Mouse (Mus musculus) liver, embryonic 11.5 days (tissue): ENCODE data around the gene Nfu1. TPM values are rescaled to one million over a fixed set of nuclear protein-coding genes. Genes with fewer than 3 reads are reported as not detected.

Source experiments
- ATAC-seq: fragments of 200-750 bp; cut with Nextera tagmentation; replicated peaks from 2 replicates; pipeline ENCODE4 v1.8.0; 2017; ENCODE audit warnings: moderate number of reproducible peaks, mild to moderate bottlenecking, moderate TSS enrichment, moderate library complexity; ENCODE audit not compliant: low FRiP score
- DNase-seq: peaks from one replicate; pipeline ENCODE4 v3.0.0-alpha.2; 2017; ENCODE audit warnings: low spot score
- H3K27ac ChIP-seq: fragments of 300-500 bp; sonication (generic); 2 replicates; pipeline ENCODE4 v1.5.1; 2014; ENCODE audit warnings: mild to moderate bottlenecking, low read depth, low read length, control low read depth
- H3K27me3 ChIP-seq: fragments of 300-500 bp; sonication (generic); replicated peaks from 2 replicates; pipeline ENCODE4 v1.6.1; 2014; ENCODE audit warnings: low read length, mixed read lengths; ENCODE audit not compliant: control insufficient read depth, insufficient read depth
- H3K36me3 ChIP-seq: fragments of 300-500 bp; sonication (generic); 2 replicates; pipeline ENCODE4 v1.6.1; 2014; ENCODE audit warnings: mild to moderate bottlenecking, low read length, moderate library complexity, mixed read lengths; ENCODE audit not compliant: control insufficient read depth, insufficient read depth
- H3K4me1 ChIP-seq: fragments of 300-500 bp; sonication (generic); replicated peaks from 2 replicates; pipeline ENCODE4 v1.6.1; 2014; ENCODE audit warnings: low read length, mixed read lengths; ENCODE audit not compliant: control insufficient read depth, insufficient read depth
- H3K4me2 ChIP-seq: fragments of 300-500 bp; sonication (generic); 2 replicates; pipeline ENCODE4 v1.6.1; 2014; ENCODE audit warnings: mild to moderate bottlenecking, control low read depth, moderate library complexity
- H3K4me3 ChIP-seq: fragments of 300-500 bp; sonication (generic); 2 replicates; pipeline ENCODE4 v1.5.1; 2014; ENCODE audit warnings: low read depth, low read length, control low read depth
- H3K9ac ChIP-seq: fragments of 300-500 bp; sonication (generic); 2 replicates; pipeline ENCODE4 v1.6.1; 2014; ENCODE audit warnings: low read depth, low read length, control low read depth
- H3K9me3 ChIP-seq: fragments of 300-500 bp; sonication (generic); 2 replicates; pipeline ENCODE4 v1.6.1; 2016; ENCODE audit warnings: low read length, inconsistent platforms, mixed read lengths; ENCODE audit not compliant: control insufficient read depth
- WGBS: fragments of 180-500 bp; shearing (Covaris S2); extraction: QIAGEN DNeasy Blood & Tissue Kit; methylation state at CpG from one replicate; pipeline ENCODE4 v1.1.7; 2014; 5-methylcytosine and 5-hydroxymethylcytosine counted together
- polyA plus RNA-seq: library from polyadenylated mRNA; unstranded; fragments of >200 nt; fragmentation: Nextera tagmentation; extraction: Ambion mirVana; gene quantifications from 2 replicates; pipeline ENCODE4 v1.2.1, GENCODE M21; 2014

Nfu1 gene
- polyA plus RNA-seq, result 92.4 and 105 TPM in 2 replicates

DNA sequence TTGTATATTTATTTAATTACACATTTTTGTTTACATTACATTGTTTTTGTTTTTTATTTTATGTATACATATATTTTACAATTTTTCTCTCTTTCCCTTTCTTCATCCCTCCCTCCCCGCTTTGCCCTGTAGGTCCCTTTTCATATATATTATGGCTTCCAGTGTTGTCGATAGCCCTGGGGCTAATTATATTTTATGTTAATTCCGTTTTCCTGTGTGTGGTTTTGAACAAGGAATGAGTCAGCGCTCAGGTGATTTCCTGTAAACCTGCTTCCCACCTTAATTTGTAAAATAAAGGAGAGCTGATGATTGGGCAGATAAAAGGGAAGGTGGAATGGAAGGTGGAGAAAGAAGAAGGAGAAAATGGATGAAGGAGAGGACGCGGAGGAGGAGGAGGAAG, at the start of gene Nfu1:
TSS of gene Nfu1 (plus strand) at position 350 of the 400 bp plus-strand sequence.
- no peak for ATAC-seq
- Histone ChIP-seq H3K36me3 (peaks cover 5% of the 10 kb centered on the region; the same call in 1 of the 2 replicates), H3K4me2 (peak within 1 kb of the TSS; percentile 56), H3K4me3 (peak within 1 kb of the TSS; percentile 94), H3K9ac (peak within 1 kb of the TSS; percentile 98), H3K27ac (peak within 1 kb of the TSS; percentile 96), H3K27me3 (no peaks in the 10 kb centered on the region), H3K4me1 (peaks cover 15% of the 10 kb centered on the region), H3K9me3 (no peaks in the 10 kb centered on the region)
- DNase-seq, result no peak
- 73% methylated on average over 6 of the region's 6 CpGs for WGBS

DNA sequence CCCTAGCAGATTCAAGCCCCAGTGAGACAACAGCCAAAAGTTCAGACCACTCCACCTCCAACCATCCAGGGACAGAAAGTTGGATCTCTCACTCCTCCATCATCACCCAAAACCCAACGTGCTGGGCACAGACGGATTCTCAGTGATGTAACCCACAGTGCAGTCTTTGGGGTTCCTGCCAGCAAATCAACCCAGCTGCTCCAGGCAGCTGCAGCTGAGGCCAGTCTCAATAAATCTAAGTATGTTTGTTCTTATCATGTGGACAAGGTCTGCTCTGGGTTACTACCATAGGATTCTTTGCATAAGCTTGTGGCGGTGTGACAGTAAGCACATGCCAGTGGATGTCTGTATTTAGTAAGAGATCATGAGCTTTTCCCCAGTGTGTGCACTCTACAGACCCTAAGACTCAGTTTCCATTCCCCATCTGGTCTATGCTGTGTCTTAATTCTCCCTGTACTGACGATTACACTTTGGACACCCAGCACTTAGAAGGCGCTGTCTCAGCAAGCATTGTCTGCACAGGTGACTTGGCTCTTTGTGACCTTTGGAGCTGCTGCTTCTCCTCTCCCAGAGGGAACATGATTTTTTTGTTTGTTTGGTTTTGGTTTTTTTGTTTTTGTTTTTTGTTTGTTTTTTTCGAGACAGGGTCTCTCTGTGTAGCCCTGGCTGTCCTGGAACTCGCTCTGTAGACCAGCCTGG, 44.9 kb upstream of the Nfu1 start:
- no peak for DNase-seq
- H3K36me3 ChIP-seq, result peaks cover 15% of the 10 kb centered on the region
- 88% methylated on average over 7 of the region's 7 CpGs for WGBS
- H3K27ac ChIP-seq, result no peak overlapping the region
- no peak overlapping the region for H3K4me3 ChIP-seq
- H3K4me2 ChIP-seq, result no peak overlapping the region
- H3K27me3 ChIP-seq, result no peaks in the 10 kb centered on the region
- no peak overlapping the region for H3K9ac ChIP-seq
- no peaks in the 10 kb centered on the region for H3K4me1 ChIP-seq
- ATAC-seq, result no peak
- no peaks in the 10 kb centered on the region for H3K9me3 ChIP-seq

DNA sequence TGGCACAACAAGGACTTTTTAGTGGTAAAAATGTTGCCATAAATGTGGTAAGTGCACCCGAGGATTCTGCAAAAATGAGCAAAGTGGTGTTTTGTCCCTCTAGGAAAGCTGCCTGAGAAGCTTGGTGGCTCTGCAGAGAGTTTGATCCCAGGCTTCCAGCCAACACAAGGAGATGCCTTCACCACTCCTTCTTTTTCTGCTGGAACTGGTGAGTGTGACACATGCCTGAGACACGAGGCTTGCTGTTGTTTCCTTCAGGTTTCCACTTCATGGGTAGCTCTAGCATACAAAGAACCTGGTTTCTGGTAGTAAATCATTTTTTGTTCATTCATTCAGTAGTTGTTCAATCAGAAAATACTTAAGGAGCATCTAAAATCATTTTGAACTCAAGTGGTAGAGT, 41.9 kb upstream of the Nfu1 start:
- ATAC-seq (no peak), DNase-seq (no peak)
- Histone ChIP-seq H3K4me1 (no peaks in the 10 kb centered on the region), H3K9me3 (no peaks in the 10 kb centered on the region), H3K27ac (no peak overlapping the region), H3K4me2 (no peak overlapping the region), H3K27me3 (no peaks in the 10 kb centered on the region), H3K4me3 (no peak overlapping the region), H3K9ac (no peak overlapping the region), H3K36me3 (peaks cover 15% of the 10 kb centered on the region)
- 74% methylated on average over 2 of the region's 2 CpGs for WGBS

DNA sequence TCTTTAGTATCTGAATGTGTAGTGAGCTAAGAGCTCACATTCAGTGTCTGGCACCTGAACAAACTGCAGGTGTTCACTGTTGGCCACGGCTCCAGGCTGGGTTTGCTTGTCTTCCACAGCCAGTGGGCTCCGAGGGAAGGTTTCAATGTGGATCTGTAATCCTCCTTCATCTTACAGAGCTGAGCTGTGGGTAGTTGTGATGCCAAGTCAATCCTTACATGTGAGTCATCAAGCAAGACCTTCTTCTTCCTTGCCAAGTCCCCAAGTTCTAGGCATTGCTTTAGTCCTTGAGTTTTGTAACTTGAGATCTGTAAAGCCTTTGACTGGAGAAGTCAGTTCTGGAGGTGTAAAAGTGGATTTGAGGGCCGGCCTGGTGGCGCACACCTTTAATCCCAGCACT, 35.1 kb upstream of the Nfu1 start:
- no peaks in the 10 kb centered on the region for H3K4me1 ChIP-seq
- H3K27me3 ChIP-seq, result no peaks in the 10 kb centered on the region
- no peak overlapping the region for H3K9ac ChIP-seq
- 91% methylated on average over 4 of the region's 4 CpGs for WGBS
- H3K9me3 ChIP-seq, result no peaks in the 10 kb centered on the region
- no peak overlapping the region for H3K27ac ChIP-seq
- no peak for ATAC-seq
- peaks cover 10% of the 10 kb centered on the region; the same call in 1 of the 2 replicates for H3K36me3 ChIP-seq
- H3K4me2 ChIP-seq, result no peak overlapping the region
- H3K4me3 ChIP-seq, result no peak overlapping the region
- DNase-seq, result no peak

DNA sequence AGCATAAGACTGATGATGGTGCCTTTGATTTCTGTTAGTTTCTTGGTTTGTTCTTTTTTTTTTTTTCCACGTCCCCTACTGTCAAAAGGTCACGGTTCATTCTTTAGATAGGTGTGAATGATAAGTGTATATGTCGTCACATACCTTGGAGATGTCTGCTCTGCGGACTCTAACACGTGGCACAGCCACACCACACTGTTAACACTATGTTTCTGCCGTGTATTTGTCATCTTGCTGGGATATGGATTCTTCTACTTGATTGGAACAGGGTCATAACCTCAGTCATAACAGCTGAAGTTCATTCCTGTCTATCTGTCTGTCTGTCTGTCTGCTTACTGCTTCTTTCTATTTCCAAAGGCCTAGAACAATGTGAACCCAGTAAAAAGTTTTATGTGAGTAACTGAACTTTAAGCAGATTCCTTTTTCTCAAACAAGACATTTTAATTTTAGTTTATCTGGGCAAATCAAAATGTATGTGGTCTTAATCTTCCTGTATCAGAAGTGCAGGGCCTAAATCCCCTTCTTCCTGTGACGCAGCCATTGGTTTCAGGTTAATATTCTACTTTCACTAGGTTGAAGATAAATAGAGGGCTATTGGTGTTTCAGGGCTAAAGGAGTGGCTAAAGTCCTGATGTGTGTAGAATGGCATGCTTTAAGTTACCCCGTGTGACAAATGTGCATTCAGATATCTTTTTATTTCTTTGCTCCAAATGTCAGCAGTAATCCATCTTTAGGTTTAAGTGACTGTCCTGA, 30.7 kb upstream of the Nfu1 start:
- no peaks in the 10 kb centered on the region for H3K9me3 ChIP-seq
- no peak overlapping the region for H3K27ac ChIP-seq
- no peak overlapping the region for H3K4me3 ChIP-seq
- no peak overlapping the region for H3K9ac ChIP-seq
- 70% methylated on average over 8 of the region's 8 CpGs for WGBS
- no peak for ATAC-seq
- DNase-seq, result no peak
- 0 out of 2 replicates have a peak, but pooled peaks cover 6% of the 10 kb centered on the region for H3K36me3 ChIP-seq
- H3K4me1 ChIP-seq, result no peaks in the 10 kb centered on the region
- no peak overlapping the region for H3K4me2 ChIP-seq
- H3K27me3 ChIP-seq, result no peaks in the 10 kb centered on the region

DNA sequence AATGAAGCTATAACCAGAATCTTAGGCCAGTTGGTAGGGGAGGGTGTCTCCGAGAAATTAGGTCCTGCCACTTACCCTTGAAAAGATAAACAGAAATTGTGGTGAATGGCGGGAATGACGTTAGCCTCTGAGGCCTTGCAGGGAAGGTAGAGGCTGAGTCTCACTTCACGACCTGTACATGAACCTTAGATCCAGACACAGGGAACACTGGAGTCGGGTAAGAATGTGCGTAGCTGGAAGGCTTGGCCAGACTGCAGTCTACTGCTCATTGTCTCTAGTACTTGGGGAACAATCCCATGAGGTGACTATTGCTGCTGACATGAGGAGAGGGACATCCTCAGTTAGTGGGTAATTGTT, 30.1 kb upstream of the Nfu1 start:
- no peaks in the 10 kb centered on the region for H3K27me3 ChIP-seq
- H3K27ac ChIP-seq, result no peak overlapping the region
- H3K9ac ChIP-seq, result no peak overlapping the region
- no peaks in the 10 kb centered on the region for H3K4me1 ChIP-seq
- DNase-seq (no peak), ATAC-seq (no peak)
- 0 out of 2 replicates have a peak, but pooled peaks cover 3% of the 10 kb centered on the region for H3K36me3 ChIP-seq
- H3K9me3 ChIP-seq, result no peaks in the 10 kb centered on the region
- H3K4me3 ChIP-seq, result no peak overlapping the region
- 77% methylated on average over 6 of the region's 6 CpGs for WGBS
- no peak overlapping the region for H3K4me2 ChIP-seq

DNA sequence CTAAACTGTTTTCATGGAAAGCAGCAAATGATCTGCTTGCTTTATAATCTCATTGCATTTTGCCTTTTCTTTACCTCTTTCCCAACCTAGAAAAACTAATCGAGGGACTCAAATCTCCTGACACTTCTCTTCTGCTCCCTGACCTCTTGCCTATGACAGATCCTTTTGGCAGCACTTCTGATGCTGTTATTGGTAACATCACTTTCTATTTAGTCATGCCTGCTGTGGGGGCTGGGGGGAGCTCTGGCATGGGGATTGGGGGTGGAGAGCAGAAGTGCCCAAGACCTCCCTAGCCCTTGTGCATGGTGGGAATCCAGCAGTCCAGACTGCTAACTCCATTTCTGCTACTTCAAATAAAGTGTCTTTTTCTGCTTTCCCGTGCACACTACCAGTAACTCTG, 27.8 kb upstream of the Nfu1 start:
- 86% methylated on average over 2 of the region's 2 CpGs for WGBS
- no peaks in the 10 kb centered on the region for H3K27me3 ChIP-seq
- no peaks in the 10 kb centered on the region for H3K4me1 ChIP-seq
- H3K27ac ChIP-seq, result no peak overlapping the region
- 0 out of 2 replicates have a peak, but pooled peaks cover 2% of the 10 kb centered on the region for H3K36me3 ChIP-seq
- ATAC-seq, result no peak
- no peak overlapping the region for H3K4me3 ChIP-seq
- no peak overlapping the region for H3K4me2 ChIP-seq
- no peak overlapping the region for H3K9ac ChIP-seq
- no peak for DNase-seq
- H3K9me3 ChIP-seq, result no peaks in the 10 kb centered on the region

DNA sequence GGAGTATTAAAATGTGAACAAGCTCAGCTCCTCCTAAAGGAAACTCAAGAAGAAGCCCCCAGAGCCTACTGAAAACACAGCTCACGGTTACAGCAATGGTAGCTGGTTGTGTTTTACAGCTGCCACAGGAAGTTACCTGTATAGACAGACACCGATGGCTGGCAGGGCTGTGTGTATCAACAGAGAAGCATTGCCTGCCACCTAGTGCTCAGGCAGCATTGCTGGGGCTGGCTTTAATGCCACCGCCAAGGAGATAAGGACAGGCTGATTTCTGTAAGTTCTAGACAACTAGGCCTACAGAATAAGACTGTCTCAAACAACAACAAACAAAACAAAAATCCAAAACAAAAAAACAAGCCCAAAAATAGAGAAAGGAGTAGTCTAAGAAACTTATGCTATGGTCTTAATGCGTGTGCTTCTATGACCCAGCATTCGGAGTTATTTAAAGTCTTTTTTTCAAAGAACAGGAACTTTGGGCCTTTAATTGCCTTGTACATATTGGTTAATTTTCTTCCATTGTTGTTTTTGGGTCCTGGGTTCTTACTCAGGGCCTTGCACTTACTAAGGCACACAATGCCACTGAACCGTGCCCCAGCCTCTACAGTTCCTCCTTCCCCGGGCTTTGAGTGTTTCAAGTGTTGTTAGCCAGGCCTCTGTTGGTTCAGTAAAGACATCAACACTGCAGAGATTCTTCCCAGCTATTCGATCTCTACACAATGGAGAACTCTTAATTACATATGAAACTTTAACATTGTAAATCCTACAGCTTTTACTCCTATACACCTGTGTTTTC, 23.5 kb upstream of the Nfu1 start:
- Histone ChIP-seq H3K27ac (no peak overlapping the region), H3K9ac (no peak overlapping the region), H3K4me1 (no peaks in the 10 kb centered on the region), H3K4me3 (no peak overlapping the region), H3K36me3 (no peaks in the 10 kb centered on the region), H3K9me3 (no peaks in the 10 kb centered on the region), H3K27me3 (no peaks in the 10 kb centered on the region), H3K4me2 (no peak overlapping the region)
- DNase-seq, result no peak
- 83% methylated on average over 8 of the region's 8 CpGs for WGBS
- no peak for ATAC-seq
